Mouse (Mus musculus) embryonic facial prominence, embryonic 11.5 days (tissue): ENCODE measurements around the gene Tspan18. TPM values are rescaled to one million over a fixed set of nuclear protein-coding genes. Genes with fewer than 3 reads are reported as not detected.

Source experiments
- polyA plus RNA-seq: library from polyadenylated mRNA; unstranded; fragments of >200 nt; fragmentation: Nextera tagmentation; extraction: Ambion mirVana; gene quantifications from 2 replicates; pipeline ENCODE4 v1.2.1, GENCODE M21; 2014

Gene Tspan18
- polyA plus RNA-seq, 1 experiment from 2014 or later, result 21.6 TPM

Other genes starting within 250 kb of the Tspan18 start
- gene Trp53i11, start 147.0 kb downstream of the Tspan18 start, polyA plus RNA-seq, result 53.6 and 69.0 TPM in 2 replicates
- 6.8 and 7.5 TPM in 2 replicates for gene Cd82, start 128.6 kb upstream of the Tspan18 start, polyA plus RNA-seq
- gene Gm10803, start 226.1 kb upstream of the Tspan18 start, polyA plus RNA-seq, result not detected in 2 replicates